Mouse (Mus musculus): ENCODE results near the gene Maml2. TPM values are rescaled to one million over a fixed set of nuclear protein-coding genes. Genes with fewer than 3 reads are reported as not detected.

Gene Maml2
- polyA plus RNA-seq, 1 experiment: 1.5 TPM

- no peaks in the 10 kb centered on the region for H3K27me3 ChIP-seq (ENCODE audit: control insufficient read depth, insufficient read depth, insufficient read length)
- TF ChIP-seq CEBPB (IDR thresholded peaks at IDR 0.05; ENCODE audit: low read depth) (no peak), MAX (IDR thresholded peaks at IDR 0.05) (no peak), MYOD1 (IDR thresholded peaks at IDR 0.05; ENCODE audit: control insufficient read depth, insufficient read length, low read depth) (no peak), MYOG (IDR thresholded peaks at IDR 0.05; ENCODE audit: control insufficient read depth, extremely low read depth, insufficient read length) (no peak), CTCF (IDR thresholded peaks at IDR 0.05; ENCODE audit: control insufficient read depth, insufficient read depth, insufficient read length) (no peak), USF1 (IDR thresholded peaks at IDR 0.05; ENCODE audit: low read depth) (no peak), FOSL1 (IDR thresholded peaks at IDR 0.05; ENCODE audit: insufficient read depth, low read length, poor library complexity, severe bottlenecking) (no peak)
Observed at GRCm38 (mm10) chr9:13563475-13564414, 266.0 kb downstream of the Maml2 start.

GRCm38 (mm10) chr9:13565343-13566019, 267.7 kb downstream of the Maml2 start:
- Histone ChIP-seq H3ac (ENCODE audit: control insufficient read depth, insufficient read length, low read depth) (no peak overlapping the region), H3K36me3 (ENCODE audit: control insufficient read depth, insufficient read depth) (no peaks in the 10 kb centered on the region), H3K79me2 (ENCODE audit: control insufficient read depth, insufficient read depth) (no peaks in the 10 kb centered on the region), H3K79me3 (ENCODE audit: low read depth) (no peaks in the 10 kb centered on the region), H3K4me3 (ENCODE audit: insufficient read depth, poor library complexity, severe bottlenecking) (no peak overlapping the region), H3K27me3 (ENCODE audit: control insufficient read depth, insufficient read depth, insufficient read length) (no peaks in the 10 kb centered on the region)
- TF ChIP-seq MAX (IDR thresholded peaks at IDR 0.05) (no peak), MYOD1 (IDR thresholded peaks at IDR 0.05; ENCODE audit: control insufficient read depth, insufficient read length, low read depth) (no peak), CTCF (IDR thresholded peaks at IDR 0.05; ENCODE audit: control insufficient read depth, insufficient read depth, insufficient read length) (no peak), USF1 (IDR thresholded peaks at IDR 0.05; ENCODE audit: low read depth) (no peak), MYOG (IDR thresholded peaks at IDR 0.05; ENCODE audit: control insufficient read depth, extremely low read depth, insufficient read length) (no peak), FOSL1 (IDR thresholded peaks at IDR 0.05; ENCODE audit: insufficient read depth, low read length, poor library complexity, severe bottlenecking) (no peak), CEBPB (IDR thresholded peaks at IDR 0.05; ENCODE audit: low read depth) (no peak)

More at GRCm38 (mm10) chr9:13563475-13564414, 266.0 kb downstream of the Maml2 start:
- H3K79me3 ChIP-seq (ENCODE audit: low read depth): no peaks in the 10 kb centered on the region
- H3ac ChIP-seq (ENCODE audit: control insufficient read depth, insufficient read length, low read depth): no peak overlapping the region
- H3K79me2 ChIP-seq (ENCODE audit: control insufficient read depth, insufficient read depth): no peaks in the 10 kb centered on the region
- H3K4me3 ChIP-seq (ENCODE audit: insufficient read depth, poor library complexity, severe bottlenecking): no peak overlapping the region
- no peaks in the 10 kb centered on the region for H3K36me3 ChIP-seq (ENCODE audit: control insufficient read depth, insufficient read depth)

- H3K4me3 ChIP-seq (ENCODE audit: insufficient read depth, poor library complexity, severe bottlenecking): no peak overlapping the region
- no peaks in the 10 kb centered on the region for H3K36me3 ChIP-seq (ENCODE audit: control insufficient read depth, insufficient read depth)
- H3ac ChIP-seq (ENCODE audit: control insufficient read depth, insufficient read length, low read depth): no peak overlapping the region
- TF ChIP-seq MYOG (IDR thresholded peaks at IDR 0.05; ENCODE audit: control insufficient read depth, extremely low read depth, insufficient read length) (no peak), USF1 (IDR thresholded peaks at IDR 0.05; ENCODE audit: low read depth) (no peak), CTCF (IDR thresholded peaks at IDR 0.05; ENCODE audit: control insufficient read depth, insufficient read depth, insufficient read length) (no peak), MYOD1 (IDR thresholded peaks at IDR 0.05; ENCODE audit: control insufficient read depth, insufficient read length, low read depth) (no peak), CEBPB (IDR thresholded peaks at IDR 0.05; ENCODE audit: low read depth) (no peak), MAX (IDR thresholded peaks at IDR 0.05) (no peak), FOSL1 (IDR thresholded peaks at IDR 0.05; ENCODE audit: insufficient read depth, low read length, poor library complexity, severe bottlenecking) (no peak)
- H3K27me3 ChIP-seq (ENCODE audit: control insufficient read depth, insufficient read depth, insufficient read length): no peaks in the 10 kb centered on the region
- no peaks in the 10 kb centered on the region for H3K79me2 ChIP-seq (ENCODE audit: control insufficient read depth, insufficient read depth)
- H3K79me3 ChIP-seq (ENCODE audit: low read depth): no peaks in the 10 kb centered on the region
Observed at GRCm38 (mm10) chr9:13566154-13566885, 268.6 kb downstream of the Maml2 start.

- H3K79me3 ChIP-seq (ENCODE audit: low read depth): no peaks in the 10 kb centered on the region
- no peak overlapping the region for H3K4me3 ChIP-seq (ENCODE audit: insufficient read depth, poor library complexity, severe bottlenecking)
- no peaks in the 10 kb centered on the region for H3K36me3 ChIP-seq (ENCODE audit: control insufficient read depth, insufficient read depth)
- no peaks in the 10 kb centered on the region for H3K79me2 ChIP-seq (ENCODE audit: control insufficient read depth, insufficient read depth)
- TF ChIP-seq USF1 (IDR thresholded peaks at IDR 0.05; ENCODE audit: low read depth): no peak
- no peak for TF ChIP-seq FOSL1 (IDR thresholded peaks at IDR 0.05; ENCODE audit: insufficient read depth, low read length, poor library complexity, severe bottlenecking)
- no peak for TF ChIP-seq CEBPB (IDR thresholded peaks at IDR 0.05; ENCODE audit: low read depth)
- TF ChIP-seq CTCF (IDR thresholded peaks at IDR 0.05; ENCODE audit: control insufficient read depth, insufficient read depth, insufficient read length): no peak
- TF ChIP-seq MYOG (IDR thresholded peaks at IDR 0.05; ENCODE audit: control insufficient read depth, extremely low read depth, insufficient read length): no peak
- TF ChIP-seq MYOD1 (IDR thresholded peaks at IDR 0.05; ENCODE audit: control insufficient read depth, insufficient read length, low read depth): no peak
- no peak for TF ChIP-seq MAX (IDR thresholded peaks at IDR 0.05)
- H3K27me3 ChIP-seq (ENCODE audit: control insufficient read depth, insufficient read depth, insufficient read length): no peaks in the 10 kb centered on the region
- no peak overlapping the region for H3ac ChIP-seq (ENCODE audit: control insufficient read depth, insufficient read length, low read depth)
Observed at GRCm38 (mm10) chr9:13569023-13569422, 271.3 kb downstream of the Maml2 start.

- TF ChIP-seq MYOG (IDR thresholded peaks at IDR 0.05; ENCODE audit: control insufficient read depth, extremely low read depth, insufficient read length) (no peak), USF1 (IDR thresholded peaks at IDR 0.05; ENCODE audit: low read depth) (peak; percentile 56), MAX (IDR thresholded peaks at IDR 0.05) (no peak), FOSL1 (IDR thresholded peaks at IDR 0.05; ENCODE audit: insufficient read depth, low read length, poor library complexity, severe bottlenecking) (no peak)
- no peaks in the 10 kb centered on the region for H3K79me2 ChIP-seq (ENCODE audit: control insufficient read depth, insufficient read depth)
- no peaks in the 10 kb centered on the region for H3K79me3 ChIP-seq (ENCODE audit: low read depth)
- H3K4me3 ChIP-seq (ENCODE audit: insufficient read depth, poor library complexity, severe bottlenecking): no peak overlapping the region
- H3ac ChIP-seq (ENCODE audit: control insufficient read depth, insufficient read length, low read depth): no peak overlapping the region
- no peaks in the 10 kb centered on the region for H3K27me3 ChIP-seq (ENCODE audit: control insufficient read depth, insufficient read depth, insufficient read length)
- no peaks in the 10 kb centered on the region for H3K36me3 ChIP-seq (ENCODE audit: control insufficient read depth, insufficient read depth)
Observed at GRCm38 (mm10) chr9:13572847-13573246, 275.1 kb downstream of the Maml2 start.

Data from C2C12 (cell line).